Mouse (Mus musculus) gastrocnemius, adult 8-10 months (tissue): Measurements from ENCODE around the gene Trim75. TPM values are rescaled to one million over a fixed set of nuclear protein-coding genes. Genes with fewer than 3 reads are reported as not detected.
"Not testable (repeated sequence)": the region's sequence is repeated elsewhere in the genome, so short reads cannot be mapped to it uniquely, and the experiment has no call there.

Source experiments
- DNase-seq, 2 experiments: peaks; one replicate each; pipeline ENCODE4 v3.0.0; 2022; ENCODE audit warnings: low spot score in 2 of 2
- total RNA-seq, 4 experiments: library from RNA; stranded (reverse); gene quantifications; 2 replicates each; pipeline ENCODE4 v1.2.4; 2022

Trim75 gene
- total RNA-seq = not detected

DNA sequence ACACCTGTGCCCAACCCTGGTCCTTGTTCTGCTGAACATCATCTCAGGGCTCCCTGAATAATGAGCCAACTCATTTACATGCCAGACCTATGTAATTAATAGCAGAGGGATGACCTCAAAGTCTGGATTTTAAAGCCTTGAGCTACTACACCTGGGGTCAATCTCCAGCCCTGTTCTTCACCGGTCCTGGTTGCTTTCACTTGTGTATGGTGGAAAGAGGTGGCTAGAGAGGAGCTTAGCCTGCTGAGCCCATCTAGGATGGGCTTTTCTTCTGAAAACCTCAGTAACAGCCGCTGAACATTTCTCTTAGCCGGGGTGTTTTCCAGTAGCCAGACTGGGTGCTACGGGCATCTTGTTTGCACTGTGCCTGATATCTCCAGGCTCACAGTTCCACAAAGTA is at the start of gene Trim75:
Trim75 (minus strand) TSS at position 101 of the 400 bp plus-strand sequence.
- no peak for DNase-seq

GRCm38 (mm10) chr8:65037117-65037533 is 49.5 kb upstream of the Trim75 start, which contains the start of gene Apela:
Gene Apela (minus strand): TSS chr8:65037336.
- DNase-seq = no peak

DNA sequence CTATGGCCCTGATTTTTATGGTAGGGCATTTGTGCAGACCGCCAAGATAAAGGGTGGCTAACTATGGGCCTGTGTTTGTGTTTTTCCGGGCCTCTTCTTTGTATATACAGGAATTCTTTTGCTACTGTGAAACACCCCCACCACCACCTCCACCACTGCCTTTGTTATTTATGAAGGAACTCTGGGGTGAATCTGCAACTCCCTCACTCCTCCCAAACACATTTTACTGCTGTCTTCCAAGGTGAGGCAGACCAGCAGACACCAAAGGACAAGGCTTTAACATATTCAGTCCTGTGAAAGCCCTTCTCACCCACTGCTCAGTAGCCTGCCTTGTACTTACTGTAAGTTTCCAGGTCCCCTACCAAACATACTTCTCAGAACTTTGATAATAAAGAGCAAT is 46.5 kb upstream of the Trim75 start:
- DNase-seq = no peak

- DNase-seq = no peak
Observed at GRCm38 (mm10) chr8:65033056-65033455, 45.4 kb upstream of the Trim75 start.

GRCm38 (mm10) chr8:65032107-65032506 is 44.5 kb upstream of the Trim75 start:
- no peak for DNase-seq

GRCm38 (mm10) chr8:65030735-65031485 is 43.3 kb upstream of the Trim75 start:
- no peak for DNase-seq

DNA sequence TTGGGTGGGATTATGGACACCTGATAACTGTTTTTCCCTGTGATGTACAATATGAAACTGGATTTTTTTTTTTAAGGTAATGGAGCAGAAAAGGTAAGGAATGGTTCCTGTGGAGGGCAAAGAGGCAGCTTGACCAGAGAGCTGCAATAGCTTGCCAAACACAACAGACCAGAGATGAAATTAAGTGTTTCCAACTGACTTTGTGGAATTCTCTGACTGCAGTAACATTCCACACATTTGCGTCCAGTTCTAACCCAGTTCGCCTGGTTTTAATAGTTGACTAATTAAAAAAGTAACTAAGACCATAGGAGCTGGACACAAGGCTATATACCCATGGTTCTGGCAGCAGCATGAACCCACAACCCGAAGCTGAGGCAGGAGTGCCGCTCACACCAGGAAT is 42.1 kb upstream of the Trim75 start:
- no peak for DNase-seq

GRCm38 (mm10) chr8:65028959-65029686 is 41.5 kb upstream of the Trim75 start:
- no peak for DNase-seq

DNA sequence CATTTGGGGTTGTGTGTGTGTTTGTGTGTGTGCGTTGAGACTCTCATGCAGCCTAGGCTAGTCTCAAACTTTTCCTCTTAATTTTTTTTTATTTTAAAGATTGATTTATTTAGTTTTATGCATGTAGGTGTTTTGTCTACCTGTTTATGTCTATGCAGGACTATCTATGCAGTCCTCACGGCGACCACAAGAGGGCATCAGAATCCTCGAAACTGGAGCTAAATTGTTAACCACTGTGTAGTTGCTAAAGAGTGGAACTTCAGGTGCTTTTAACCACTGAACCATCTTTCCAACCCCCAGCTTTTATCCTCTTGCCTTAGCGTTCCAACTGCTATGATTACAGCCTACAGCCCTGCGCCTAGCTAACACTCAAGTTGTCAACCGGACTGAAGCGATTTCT is 34.9 kb upstream of the Trim75 start:
- DNase-seq = peak; percentile 28 to 32

DNA sequence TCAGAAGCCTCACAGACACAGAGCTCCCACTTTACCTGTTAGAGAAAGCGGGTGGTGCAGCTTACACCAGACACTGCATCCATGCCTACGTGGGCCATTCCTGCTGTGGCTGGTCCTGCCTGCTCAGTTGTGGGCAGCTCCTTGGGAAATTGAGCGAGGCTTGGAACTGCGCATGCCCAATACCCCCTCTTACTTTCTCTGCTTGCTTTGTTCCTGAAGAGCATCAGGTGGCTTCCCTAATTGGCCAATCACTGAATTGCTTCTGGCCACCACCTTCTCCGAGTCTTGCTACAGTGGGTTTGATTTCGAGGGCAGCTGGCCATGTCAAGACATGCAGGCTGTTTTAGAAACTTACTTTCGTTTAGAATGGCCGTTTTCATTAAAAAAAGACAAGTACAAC is 30.8 kb upstream of the Trim75 start, which contains the start of the genes Trim61 and Trim60:
Trim61 (minus strand) TSS at position 101 of the 400 bp plus-strand sequence.
Trim60 (minus strand) TSS at position 162 of the 400 bp plus-strand sequence.
- no peak for DNase-seq

DNA sequence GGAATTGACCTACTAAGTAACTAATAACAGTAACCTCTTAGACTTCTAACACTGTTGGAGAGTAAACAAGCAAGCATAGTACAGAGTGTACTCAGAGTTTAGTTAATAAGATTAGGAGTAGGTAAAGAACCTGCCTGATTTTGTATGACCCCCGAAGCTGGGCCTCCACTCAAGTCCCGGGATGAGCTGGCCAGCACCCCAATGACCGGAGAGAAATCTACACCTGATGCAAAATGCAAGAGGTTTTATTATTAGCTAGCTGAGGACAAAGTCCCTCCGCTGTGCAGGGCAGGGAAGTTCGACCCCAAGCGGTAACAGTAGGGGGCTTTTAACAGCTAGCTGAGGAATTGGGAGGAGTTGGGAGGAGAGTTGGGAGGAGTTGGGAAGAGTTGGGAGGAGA is 20.0 kb upstream of the Trim75 start:
- not testable (repeated sequence) for DNase-seq

GRCm38 (mm10) chr8:64998806-64999365 is 11.3 kb upstream of the Trim75 start:
- no peak for DNase-seq

- no peak for DNase-seq
Observed at GRCm38 (mm10) chr8:64983150-64983897, 4.3 kb downstream of the Trim75 start.

- DNase-seq = no peak
Observed at GRCm38 (mm10) chr8:64962836-64963235, 24.8 kb downstream of the Trim75 start.

GRCm38 (mm10) chr8:64959025-64959424 is 28.6 kb downstream of the Trim75 start:
- DNase-seq = no peak

- DNase-seq = no peak
Observed at GRCm38 (mm10) chr8:64952101-64952500, 35.5 kb downstream of the Trim75 start.

GRCm38 (mm10) chr8:64948371-64948770 is 39.3 kb downstream of the Trim75 start:
- no peak for DNase-seq

DNA sequence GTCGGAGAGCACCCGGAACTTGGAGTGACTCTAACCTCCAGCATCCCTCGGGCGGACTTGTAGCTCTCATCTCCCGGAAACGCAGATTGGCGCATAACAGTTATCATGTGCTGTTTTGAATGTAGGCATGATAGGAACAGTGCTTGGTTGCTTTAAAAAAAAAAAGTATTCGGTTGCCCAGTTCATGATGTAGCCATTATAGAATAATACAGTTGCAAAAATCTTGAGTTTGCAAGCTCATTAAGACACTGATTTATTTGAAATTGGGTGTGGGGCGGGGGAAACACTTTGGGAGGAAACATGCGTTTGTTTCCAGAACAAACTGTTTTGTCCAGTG is 40.0 kb downstream of the Trim75 start:
- DNase-seq = no peak

GRCm38 (mm10) chr8:64946820-64947697 is 40.6 kb downstream of the Trim75 start, which contains the start of gene Tmem192:
Gene Tmem192 (plus strand): TSS chr8:64947185.
- peak; percentile 96 to 97 for DNase-seq

DNA sequence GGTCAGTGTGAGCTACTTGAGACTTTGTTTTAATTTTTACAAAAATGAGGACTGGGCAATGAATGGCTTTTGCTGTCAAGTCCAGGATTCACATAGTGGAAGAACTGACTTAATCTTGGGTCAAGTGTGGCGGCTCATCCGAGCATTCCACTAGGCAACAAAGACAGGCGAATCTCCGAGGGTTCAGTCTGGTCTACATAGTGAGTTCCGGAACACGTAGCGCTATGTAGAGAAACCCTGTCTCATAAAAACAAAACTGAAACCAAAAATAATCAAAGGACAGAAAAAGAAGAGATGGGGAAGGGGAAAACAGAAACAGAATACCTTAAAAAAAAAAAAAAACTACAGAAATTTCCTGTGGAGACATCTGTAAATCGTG is 41.2 kb downstream of the Trim75 start:
- DNase-seq = no peak

DNA sequence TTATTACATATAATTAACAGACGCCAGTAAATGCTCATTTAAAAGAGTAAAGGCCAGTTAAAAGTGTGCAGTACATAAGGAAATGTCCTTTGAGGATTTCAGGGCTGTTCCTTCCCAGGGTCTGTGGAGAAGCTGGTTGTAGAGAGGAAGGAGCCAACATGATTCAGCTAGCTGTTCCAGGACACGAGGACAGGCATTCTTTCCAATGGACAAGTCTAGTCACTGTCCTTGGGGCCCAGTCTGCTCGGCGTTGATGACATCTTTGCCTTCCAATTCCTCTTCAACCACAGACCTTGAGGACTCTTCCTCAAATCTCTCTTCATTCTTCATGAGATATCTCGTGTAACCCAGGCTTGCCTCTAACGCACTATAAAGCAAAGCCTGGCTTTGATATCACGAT is 42.0 kb downstream of the Trim75 start:
- DNase-seq = no peak
